Mouse (Mus musculus): ENCODE data around the gene Tfap2b.

The Tfap2b gene

DNA sequence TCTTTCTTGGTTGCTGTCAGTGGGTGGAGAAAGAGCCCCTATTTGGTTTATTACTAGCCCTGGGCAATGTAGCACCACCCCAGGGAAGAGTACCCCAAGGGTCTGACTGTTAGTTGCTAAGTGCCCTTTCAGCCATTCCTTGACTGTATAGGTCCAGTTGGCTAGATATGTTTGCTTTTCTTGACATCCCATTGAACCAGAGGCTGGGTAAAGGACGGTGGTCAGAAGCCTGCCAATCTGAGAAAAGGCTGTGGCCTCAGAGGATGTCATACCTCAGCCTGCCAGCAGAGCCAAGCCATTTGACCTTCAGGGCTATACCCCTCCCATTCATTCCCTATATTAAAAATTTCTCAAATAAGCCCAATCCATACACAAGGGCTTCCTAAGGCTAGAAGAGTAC, 24.0 kb downstream of the Tfap2b start:
- no peak for DNase-seq (ENCODE audit: low read depth, low spot score)

DNA sequence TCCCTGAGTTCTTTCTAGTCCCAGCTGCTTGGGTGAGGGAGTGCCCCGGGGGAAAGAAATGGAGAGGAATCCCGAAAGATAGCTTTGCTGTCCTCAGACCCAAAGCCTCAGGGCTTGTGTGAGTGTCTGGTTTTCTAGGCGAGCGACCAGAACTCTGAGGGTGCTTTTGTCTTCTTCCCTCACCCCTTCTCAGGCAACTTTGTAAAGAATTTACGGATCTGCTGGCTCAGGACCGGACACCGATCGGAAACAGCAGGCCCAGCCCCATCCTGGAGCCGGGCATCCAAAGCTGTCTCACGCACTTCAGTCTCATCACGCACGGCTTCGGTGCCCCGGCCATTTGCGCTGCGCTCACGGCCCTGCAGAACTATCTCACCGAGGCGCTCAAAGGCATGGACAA, 25.1 kb downstream of the Tfap2b start:
- no peak for DNase-seq (ENCODE audit: low read depth, low spot score)

DNA sequence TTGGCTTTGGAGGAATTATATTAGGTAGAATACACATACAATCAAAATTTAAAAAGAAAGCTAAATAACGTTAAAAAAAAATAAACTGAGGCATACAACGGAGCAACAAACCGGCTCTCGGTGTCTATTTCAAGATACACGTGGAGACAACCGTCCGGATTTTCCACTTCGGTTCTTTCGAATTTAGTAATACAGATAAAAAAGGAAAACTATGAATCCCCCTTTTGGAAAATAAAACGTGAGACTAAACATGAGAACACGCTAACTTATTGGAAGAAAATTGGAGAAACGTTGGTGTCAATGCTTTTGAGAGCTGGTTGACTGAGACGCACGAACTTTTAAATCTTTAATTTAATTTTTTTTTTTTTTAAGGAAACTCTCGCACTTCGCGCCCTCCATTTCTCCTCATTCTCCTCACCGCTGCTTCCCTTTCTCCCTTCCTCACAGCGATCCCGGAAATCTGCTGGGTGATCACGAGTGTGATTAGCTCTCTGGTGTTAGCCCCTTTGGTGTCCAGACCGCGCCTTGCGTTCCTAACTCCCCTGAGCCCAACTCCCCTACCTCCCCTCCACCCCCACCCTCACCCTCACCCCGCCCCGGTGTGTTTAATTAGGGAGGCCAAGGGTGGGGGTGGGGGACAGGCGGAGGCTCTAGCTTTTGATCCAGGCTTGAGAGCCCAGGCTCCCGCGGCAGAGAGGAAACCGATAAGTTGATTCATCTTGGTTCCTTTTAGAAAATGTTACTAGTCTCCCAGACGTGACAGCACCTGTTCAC, 25.9 kb downstream of the Tfap2b start:
- no peak for DNase-seq (ENCODE audit: low read depth, low spot score)

DNA sequence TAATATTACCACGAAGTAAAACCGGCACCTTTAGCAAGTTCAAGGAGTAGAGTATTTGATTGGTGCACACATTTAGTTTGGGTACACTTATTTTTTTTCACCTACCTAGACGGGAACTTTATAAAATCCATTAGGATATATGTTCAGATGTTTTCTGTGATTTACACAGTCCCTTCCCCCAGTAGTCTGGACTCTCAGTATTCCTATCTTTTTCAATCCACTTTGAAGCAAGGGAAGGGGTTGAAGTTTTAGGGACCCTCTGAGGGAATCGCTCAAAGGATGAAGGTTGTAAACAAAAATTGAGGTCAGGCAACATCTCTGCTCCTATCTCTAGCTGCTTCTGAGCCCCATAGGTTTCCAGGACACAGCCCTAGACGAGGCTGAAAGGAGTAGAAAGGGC, 27.3 kb downstream of the Tfap2b start:
- no peak for DNase-seq (ENCODE audit: low read depth, low spot score)

DNA sequence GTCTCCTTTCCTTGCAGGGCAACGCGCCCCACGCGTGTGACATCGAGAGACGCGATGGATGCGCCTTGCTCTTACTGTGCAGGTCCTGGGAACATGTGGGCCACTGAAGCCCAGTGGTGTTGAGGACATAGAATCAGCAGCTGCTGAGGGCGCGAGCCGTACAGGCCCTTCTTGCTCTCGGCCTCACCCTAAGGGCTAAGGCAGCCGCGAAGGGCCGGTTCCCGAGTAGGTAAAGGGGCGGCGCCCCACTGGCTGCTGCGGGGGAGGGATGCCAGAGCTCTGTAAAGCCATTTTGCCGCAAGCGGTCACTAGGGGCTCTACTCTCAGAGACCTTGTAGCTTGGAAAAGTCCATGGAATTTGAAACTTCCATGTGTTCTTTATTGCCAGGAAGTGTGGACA, 27.9 kb downstream of the Tfap2b start:
- no peak for DNase-seq (ENCODE audit: low read depth, low spot score)

DNA sequence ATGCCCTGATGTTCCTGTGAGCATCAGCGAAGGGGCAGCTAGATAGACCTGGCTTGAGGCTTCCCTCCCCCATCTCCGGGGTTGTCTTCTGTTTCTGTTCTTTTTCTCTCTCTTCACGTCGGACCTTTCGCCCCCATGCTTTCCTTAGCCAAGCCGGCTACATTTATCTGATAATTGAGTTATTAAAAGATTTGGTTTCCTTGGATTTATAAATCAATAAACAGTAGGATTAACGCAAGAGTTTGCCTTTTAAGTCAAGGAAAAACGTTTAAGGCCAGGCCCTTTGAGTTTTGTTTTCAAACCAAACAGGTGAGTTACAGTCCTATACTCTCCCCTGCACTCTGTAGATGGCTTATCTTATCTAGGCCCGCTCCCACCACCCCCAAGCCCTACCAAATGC, 28.3 kb downstream of the Tfap2b start:
- no peak for DNase-seq (ENCODE audit: low read depth, low spot score)

DNA sequence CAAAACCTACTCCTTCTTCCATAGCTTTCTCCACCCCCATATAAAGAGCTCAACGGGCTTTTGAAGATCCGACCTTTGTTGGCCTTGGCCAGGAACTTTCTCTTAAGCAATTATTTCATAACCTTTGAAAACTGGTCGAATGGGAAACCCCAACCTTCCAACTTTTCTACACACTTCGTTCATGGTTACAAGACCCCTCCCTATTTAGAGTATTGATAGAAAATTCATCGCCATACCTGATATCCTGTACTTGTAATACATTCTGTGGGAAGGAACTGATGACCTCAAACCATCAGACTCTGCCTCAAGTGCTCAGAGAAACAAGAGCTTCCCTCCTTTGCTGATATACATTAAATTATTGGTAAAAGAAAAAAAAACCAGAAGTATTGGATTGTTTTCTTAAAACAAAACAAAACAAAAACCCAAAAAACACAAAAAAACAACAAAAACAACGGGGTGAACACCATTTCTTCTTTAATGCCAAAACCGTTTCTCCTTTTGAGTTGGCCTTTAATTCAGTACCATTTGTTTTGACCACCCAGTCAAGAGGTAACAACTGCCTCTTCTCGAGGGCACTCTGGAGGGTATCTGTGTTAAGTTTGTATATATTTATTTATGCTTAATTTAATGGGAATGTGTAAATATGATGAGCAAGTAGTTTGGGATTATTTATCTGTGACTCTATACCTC, 29.2 kb downstream of the Tfap2b start:
- DNase-seq (ENCODE audit: low read depth, low spot score): no peak

DNA sequence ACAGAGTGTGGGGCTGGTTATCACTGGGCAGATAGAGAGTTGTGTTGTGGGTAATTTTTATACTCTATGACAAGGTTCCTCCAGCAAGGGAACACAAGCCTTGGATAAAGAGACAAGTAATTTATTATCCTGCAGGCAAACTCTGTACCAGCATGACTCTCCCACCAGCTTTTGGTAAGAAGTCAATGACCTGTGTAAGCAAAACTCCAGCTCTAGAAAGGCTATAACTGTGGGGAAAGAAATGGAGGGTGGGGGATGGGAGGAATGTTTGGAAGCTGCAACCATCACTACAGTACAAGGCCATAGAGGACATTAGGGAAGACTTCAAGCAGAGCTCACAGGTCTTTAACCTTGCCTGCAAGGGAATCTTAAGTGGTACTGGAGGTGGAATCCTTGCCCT, 31.3 kb downstream of the Tfap2b start:
- DNase-seq (ENCODE audit: low read depth, low spot score): no peak

DNA sequence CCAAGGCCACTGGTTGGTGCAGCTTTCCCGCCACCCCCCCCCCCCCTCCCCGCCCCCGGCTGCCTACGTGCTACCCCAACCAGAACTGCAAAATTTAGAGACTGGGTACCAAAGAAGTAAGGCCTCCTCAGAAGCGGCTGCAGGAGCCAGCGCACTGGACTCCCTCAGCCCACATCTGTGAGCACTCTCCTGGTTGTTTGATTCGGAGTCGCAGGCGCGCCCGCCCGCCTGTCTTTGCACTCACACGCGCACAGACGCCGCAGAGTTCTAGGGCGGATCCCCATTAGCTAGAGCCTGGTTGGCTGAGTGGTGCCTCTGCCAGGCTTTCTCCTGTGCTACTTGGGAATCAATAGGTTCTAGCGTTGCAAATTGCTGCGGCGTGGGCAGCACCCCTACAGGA, 32.6 kb downstream of the Tfap2b start:
- DNase-seq (ENCODE audit: low read depth, low spot score): no peak

DNA sequence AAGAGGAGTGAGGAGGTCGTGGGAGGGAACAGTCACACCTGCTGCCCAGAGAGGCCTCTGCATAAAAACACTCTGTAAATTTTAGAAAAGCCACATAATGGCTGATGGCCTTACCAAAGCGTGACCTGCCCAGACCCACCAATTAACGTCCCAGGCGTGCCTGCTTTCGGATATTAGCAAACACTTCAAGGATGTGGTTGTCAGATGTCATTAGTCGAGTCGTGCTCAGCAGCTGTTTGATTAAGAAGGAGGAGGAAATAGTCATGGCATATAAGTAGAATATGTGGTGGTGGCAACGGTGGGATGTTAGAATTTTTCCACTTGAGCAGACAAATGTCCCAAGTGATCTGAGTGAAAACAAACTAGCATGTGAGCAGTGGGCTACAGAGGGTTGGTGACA, 33.3 kb downstream of the Tfap2b start:
- DNase-seq (ENCODE audit: low read depth, low spot score): no peak

DNA sequence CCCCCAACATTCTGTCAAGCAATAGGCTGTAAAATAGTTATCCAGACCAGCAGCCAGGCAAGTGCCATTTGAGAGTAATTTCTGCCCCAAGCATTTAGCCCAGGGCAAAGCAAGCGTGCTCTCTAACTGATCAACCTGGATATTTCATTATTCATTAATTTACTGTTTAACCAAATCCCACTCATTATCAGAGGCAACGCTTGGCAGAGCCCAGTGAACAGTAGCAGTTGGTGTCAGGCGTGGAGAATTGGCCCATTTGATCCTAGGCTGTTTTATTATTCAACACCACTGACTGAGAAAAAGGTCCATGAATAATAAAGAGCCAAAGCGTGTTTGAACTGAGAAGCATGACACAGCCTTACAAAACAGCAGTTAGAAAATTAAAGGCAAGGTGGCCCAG, 36.3 kb downstream of the Tfap2b start:
- DNase-seq (ENCODE audit: low read depth, low spot score): no peak

DNA sequence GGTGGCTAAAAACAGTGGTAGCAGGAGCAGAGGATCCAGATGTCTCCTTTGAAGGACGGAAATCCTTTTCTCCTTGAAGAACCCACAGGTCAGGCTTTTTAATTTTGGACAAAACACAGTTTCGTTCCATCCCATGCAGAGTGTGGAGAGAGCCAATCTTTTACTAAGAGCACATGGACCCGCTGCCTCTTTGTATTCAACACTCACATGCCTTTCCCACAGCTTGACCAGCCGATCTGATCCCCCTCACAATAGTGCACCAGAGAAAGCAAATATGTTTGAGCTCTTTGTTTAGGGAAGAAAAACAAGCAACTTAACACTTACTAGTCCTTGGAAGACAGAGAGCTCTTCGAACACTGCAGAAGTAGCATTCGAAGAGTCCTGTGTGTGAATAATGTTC, 42.6 kb downstream of the Tfap2b start:
- DNase-seq (ENCODE audit: low read depth, low spot score): no peak

DNA sequence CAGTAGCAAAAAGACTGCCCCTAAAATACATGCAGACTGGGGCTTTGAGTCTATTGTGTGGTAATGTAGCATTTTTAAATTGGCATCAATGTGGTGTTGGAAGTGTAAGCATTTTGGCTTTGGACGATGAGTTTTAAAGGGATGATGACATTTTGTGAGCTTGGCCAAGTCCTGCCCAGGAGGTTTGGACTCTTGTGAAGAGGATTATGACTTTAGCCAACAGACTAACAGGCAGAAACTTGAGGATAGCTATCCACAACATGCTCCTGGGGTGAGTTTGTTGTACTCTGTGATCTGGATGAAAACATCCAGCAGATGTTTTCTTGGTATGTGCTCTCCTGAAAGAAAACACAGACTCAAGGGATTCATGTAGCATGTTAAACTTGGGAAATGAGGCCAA, 60.9 kb downstream of the Tfap2b start:
- no peak for DNase-seq (ENCODE audit: low read depth, low spot score)

Measured in retina, postnatal 7 days (tissue).